Mouse (Mus musculus): ENCODE measurements at regions not wholly inside any gene's neighbourhood (a gene's known extent, or its start where the extent isn't known, plus 50 kb on each side); places are given as distances from the start of the nearest gene placed in this dataset.

DNA sequence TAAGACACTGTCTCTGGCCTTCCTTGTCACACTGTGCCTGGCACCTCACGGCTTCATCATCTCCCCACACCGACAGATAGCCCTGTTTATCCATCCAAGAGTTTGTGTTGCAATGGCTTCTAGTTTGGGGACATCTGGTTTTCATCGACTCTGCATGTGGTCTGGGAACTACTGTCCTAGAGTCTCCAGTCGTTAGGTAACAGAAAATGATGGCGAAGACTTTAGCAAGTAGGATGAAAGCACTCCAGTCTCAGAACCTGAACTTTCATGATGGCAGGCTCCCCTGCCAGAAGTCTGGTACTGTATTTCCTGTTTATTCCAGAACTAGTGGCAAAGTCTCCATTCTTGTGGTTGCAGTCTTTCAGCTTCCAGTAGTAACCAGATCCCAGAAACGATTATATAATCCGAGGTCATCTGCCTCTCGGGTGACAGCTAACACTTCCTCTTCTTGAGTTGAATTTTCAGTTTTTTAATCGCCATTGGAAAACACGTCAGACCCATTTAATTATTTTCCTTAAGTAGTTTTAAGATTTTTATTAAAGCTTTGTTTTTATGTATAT is 81.1 kb upstream of the Supt20 start:
- no peak overlapping the region for H3K4me3 ChIP-seq (replicated peaks)
- H3K36me3 ChIP-seq: no peaks in the 10 kb centered on the region
- no peaks in the 10 kb centered on the region for H3K4me1 ChIP-seq
- 83% methylated on average over 10 of the region's 10 CpGs for WGBS
- H3K9me3 ChIP-seq (replicated peaks): no peaks in the 10 kb centered on the region
- no peak overlapping the region for H3K9ac ChIP-seq (replicated peaks)
- ATAC-seq (ENCODE audit: low FRiP score): no peak
- no peak overlapping the region for H3K4me2 ChIP-seq
- H3K27ac ChIP-seq (replicated peaks): no peak overlapping the region
- H3K27me3 ChIP-seq (replicated peaks): no peaks in the 10 kb centered on the region

DNA sequence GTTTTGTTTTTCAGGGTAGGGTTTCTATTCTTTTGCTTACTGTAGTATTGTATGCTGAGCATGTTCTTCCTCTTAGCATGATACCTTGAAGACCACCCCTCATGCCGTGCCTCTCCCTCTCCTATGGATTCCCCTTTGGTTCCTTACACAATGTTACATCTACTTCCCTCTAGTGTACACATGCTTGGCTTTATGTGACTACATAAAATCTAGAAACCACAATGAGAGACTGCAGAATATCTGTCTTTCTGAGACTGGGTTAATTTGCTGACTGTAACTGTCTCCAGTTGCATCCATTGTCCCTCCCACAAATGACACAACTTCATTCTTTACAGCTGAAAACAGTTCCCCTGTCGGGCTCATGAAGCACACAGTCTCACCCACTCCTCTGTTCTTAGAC is 78.8 kb upstream of the Supt20 start:
- no peak for ATAC-seq (ENCODE audit: low FRiP score)
- 72% methylated on average over 2 of the region's 2 CpGs for WGBS

DNA sequence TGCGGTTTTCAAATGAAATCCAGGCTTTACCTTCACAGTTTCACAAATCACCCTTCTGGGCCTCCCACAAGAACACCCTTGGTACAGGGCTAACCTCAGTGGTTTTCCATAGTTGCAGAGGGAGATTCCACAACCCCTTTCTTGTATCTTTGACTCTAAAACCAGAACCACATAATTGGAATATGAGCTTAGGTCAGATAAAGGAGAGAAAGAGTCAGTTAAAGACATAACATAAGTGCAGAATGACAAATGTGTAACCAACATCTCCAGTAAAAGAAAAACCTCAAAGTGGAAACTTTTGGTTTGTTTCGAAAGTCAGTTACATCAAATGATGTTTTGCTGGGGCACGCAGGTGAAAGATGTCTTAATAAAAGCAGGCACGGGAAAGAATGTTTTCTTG is 75.3 kb upstream of the Supt20 start:
- Histone ChIP-seq H3K27me3 (replicated peaks) (no peaks in the 10 kb centered on the region), H3K4me3 (replicated peaks) (no peak overlapping the region), H3K9ac (replicated peaks) (no peak overlapping the region), H3K27ac (replicated peaks) (no peak overlapping the region), H3K4me2 (no peak overlapping the region), H3K4me1 (no peaks in the 10 kb centered on the region), H3K9me3 (replicated peaks) (no peaks in the 10 kb centered on the region), H3K36me3 (no peaks in the 10 kb centered on the region)
- ATAC-seq (ENCODE audit: low FRiP score): no peak
- WGBS: 94% methylated on average over 4 of the region's 4 CpGs

More for the DNA sequence above, 78.8 kb upstream of the Supt20 start:
- no peaks in the 10 kb centered on the region for H3K9me3 ChIP-seq (replicated peaks)
- no peak overlapping the region for H3K9ac ChIP-seq (replicated peaks)
- H3K27ac ChIP-seq (replicated peaks): no peak overlapping the region
- no peak overlapping the region for H3K4me2 ChIP-seq
- no peaks in the 10 kb centered on the region for H3K27me3 ChIP-seq (replicated peaks)
- no peak overlapping the region for H3K4me3 ChIP-seq (replicated peaks)
- no peaks in the 10 kb centered on the region for H3K4me1 ChIP-seq
- no peaks in the 10 kb centered on the region for H3K36me3 ChIP-seq

DNA sequence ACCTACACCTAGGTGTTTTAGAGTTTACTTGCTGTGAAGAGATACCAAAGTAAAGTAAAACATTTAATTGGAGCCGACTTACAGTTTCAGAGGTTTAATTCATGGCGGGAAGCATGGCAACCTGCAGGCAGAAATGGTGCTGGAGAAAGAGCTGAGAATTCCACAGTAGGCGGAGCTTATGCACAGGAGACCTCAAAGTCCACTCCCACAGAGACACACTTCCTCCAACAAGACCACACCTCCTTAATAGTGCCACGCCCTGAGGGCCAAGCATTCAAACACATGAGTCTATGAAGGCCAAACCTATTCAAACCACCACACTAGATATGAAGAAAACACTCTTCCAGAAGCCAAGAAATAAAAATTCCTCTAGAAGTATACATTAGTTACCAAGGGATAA is 74.3 kb upstream of the Supt20 start:
- no peak overlapping the region for H3K4me2 ChIP-seq
- no peak overlapping the region for H3K27ac ChIP-seq (replicated peaks)
- no peaks in the 10 kb centered on the region for H3K36me3 ChIP-seq
- 89% methylated on average over 4 of the region's 4 CpGs for WGBS
- H3K9me3 ChIP-seq (replicated peaks): no peaks in the 10 kb centered on the region
- no peaks in the 10 kb centered on the region for H3K4me1 ChIP-seq
- H3K9ac ChIP-seq (replicated peaks): no peak overlapping the region
- H3K4me3 ChIP-seq (replicated peaks): no peak overlapping the region
- no peak for ATAC-seq (ENCODE audit: low FRiP score)
- H3K27me3 ChIP-seq (replicated peaks): no peaks in the 10 kb centered on the region

DNA sequence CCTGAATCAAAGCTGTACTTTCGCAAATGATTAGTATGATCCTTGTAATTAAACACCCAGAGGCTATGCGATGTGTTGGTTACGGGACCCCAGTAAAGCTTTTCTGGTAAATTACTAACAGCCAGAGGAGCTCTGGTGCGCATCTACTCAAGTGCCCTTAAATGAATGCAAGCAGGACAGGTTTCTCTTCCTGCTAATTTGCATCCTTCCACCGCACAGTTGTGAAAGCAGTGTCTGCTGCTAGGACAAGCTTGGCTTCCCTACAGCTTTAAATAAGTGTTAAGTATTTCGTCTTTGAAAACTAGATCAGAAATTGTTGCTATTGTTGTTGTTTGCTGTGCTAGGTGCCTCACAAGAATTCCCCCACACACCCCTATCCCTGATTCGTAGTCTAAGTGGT is 62.4 kb upstream of the Supt20 start:
- no peak for ATAC-seq (ENCODE audit: low FRiP score)
- Histone ChIP-seq H3K9ac (replicated peaks) (no peak overlapping the region), H3K4me1 (no peaks in the 10 kb centered on the region), H3K36me3 (no peaks in the 10 kb centered on the region), H3K27me3 (replicated peaks) (no peaks in the 10 kb centered on the region), H3K4me2 (no peak overlapping the region), H3K4me3 (replicated peaks) (no peak overlapping the region), H3K27ac (replicated peaks) (no peak overlapping the region), H3K9me3 (replicated peaks) (no peaks in the 10 kb centered on the region)
- WGBS: 85% methylated on average over 7 of the region's 7 CpGs

DNA sequence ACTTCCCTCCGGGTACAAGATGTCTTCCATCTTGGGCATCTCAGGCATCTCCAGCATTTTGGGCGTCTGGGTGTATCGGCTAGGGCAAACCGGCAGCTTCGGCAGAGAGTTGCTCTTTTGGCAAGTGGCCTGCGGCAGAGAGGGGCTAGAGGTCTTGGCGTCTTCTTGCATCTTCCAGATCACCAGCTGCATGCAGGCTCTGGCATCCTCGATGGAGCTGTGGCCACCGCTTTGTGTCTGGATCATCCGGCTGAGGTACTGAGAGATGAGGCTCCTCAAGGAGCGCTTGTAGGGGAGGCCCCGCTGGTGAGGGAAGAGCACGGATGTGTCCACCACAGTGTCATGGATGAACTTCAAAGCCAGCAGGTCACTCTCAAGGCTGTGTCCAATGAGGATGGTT is 59.9 kb upstream of the Supt20 start:
- 97% methylated on average over 13 of the region's 13 CpGs for WGBS
- no peak overlapping the region for H3K4me3 ChIP-seq (replicated peaks)
- no peak for ATAC-seq (ENCODE audit: low FRiP score)

DNA sequence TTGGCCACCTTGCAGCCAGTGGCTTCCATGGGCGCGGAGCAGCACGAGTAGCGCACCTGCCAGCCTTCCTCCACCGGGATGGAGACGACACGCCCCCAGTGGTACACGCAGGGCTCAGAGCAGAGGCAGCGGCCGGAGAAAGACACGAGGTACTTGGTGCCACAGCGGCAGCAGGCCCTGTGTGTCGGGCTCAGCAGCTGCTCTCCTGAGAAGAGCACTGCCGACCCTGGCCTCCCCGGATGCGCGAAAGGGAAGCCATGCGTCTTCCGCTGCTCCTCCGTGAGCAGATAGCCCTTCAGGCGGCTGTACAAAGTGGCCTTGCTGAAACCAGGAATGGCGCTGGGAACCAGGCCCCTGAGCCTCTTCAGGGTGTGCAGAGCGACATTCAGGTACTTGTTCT is 59.2 kb upstream of the Supt20 start:
- Histone ChIP-seq H3K9me3 (replicated peaks) (no peaks in the 10 kb centered on the region), H3K4me3 (replicated peaks) (no peak overlapping the region), H3K4me1 (no peaks in the 10 kb centered on the region), H3K27me3 (replicated peaks) (no peaks in the 10 kb centered on the region), H3K27ac (replicated peaks) (no peak overlapping the region), H3K4me2 (no peak overlapping the region), H3K9ac (replicated peaks) (no peak overlapping the region), H3K36me3 (no peaks in the 10 kb centered on the region)
- ATAC-seq (ENCODE audit: low FRiP score): no peak
- 92% methylated on average over 23 of the region's 23 CpGs for WGBS

More for the DNA sequence above, 59.9 kb upstream of the Supt20 start:
- Histone ChIP-seq H3K9ac (replicated peaks) (no peak overlapping the region), H3K4me1 (no peaks in the 10 kb centered on the region), H3K9me3 (replicated peaks) (no peaks in the 10 kb centered on the region), H3K4me2 (no peak overlapping the region), H3K27ac (replicated peaks) (no peak overlapping the region), H3K27me3 (replicated peaks) (no peaks in the 10 kb centered on the region), H3K36me3 (no peaks in the 10 kb centered on the region)

DNA sequence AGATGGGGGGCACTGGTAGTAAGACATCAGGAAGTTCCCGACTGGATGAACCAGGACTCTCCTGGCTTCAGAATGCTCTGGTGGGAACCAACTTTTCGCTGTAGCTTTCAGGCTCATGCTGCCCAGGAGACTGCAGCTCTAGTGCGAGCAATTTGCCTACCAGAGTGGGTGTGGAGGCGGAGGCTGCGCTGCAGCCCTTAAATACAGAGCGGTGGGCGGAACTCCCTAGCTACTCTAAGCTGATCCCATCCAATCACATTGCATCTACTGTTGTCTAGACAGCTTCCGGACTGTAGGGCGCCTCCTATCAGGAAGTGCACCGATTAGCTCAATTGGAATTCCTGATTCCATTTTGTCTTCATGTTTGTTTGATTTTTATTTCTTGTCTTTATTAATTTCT is 58.2 kb upstream of the Supt20 start:
- Histone ChIP-seq H3K9me3 (replicated peaks) (no peaks in the 10 kb centered on the region), H3K4me3 (replicated peaks) (no peak overlapping the region), H3K27ac (replicated peaks) (no peak overlapping the region), H3K36me3 (no peaks in the 10 kb centered on the region), H3K27me3 (replicated peaks) (no peaks in the 10 kb centered on the region), H3K4me1 (no peaks in the 10 kb centered on the region), H3K9ac (replicated peaks) (no peak overlapping the region), H3K4me2 (no peak overlapping the region)
- 95% methylated on average over 10 of the region's 10 CpGs for WGBS
- no peak for ATAC-seq (ENCODE audit: low FRiP score)

Data from neural tube, embryonic 15.5 days (tissue).